Mouse (Mus musculus) heart, postnatal 0 days (tissue): Measurements from ENCODE around the gene Bcl2l2. TPM values are rescaled to one million over a fixed set of nuclear protein-coding genes. Genes with fewer than 3 reads are reported as not detected.

Experiments used
- ATAC-seq: fragments of 200-750 bp; cut with Nextera tagmentation; 2 replicates; pipeline ENCODE4 v1.8.0; 2017; ENCODE audit warnings: low read depth, moderate number of reproducible peaks, moderate library complexity; ENCODE audit not compliant: insufficient read depth
- DNase-seq: peaks from one replicate; pipeline ENCODE4 v3.0.0-alpha.2; 2016; ENCODE audit warnings: low spot score
- H3K27ac ChIP-seq: fragments of 300-500 bp; sonication (generic); 2 replicates; pipeline ENCODE4 v1.5.1; 2014; ENCODE audit warnings: low read depth, mild to moderate bottlenecking
- H3K27me3 ChIP-seq: fragments of 300-500 bp; sonication (generic); 2 replicates; pipeline ENCODE4 v1.6.1; 2014; ENCODE audit warnings: low read length, mixed read lengths; ENCODE audit not compliant: control insufficient read depth, insufficient read depth
- H3K36me3 ChIP-seq: fragments of 300-500 bp; sonication (generic); replicated peaks from 2 replicates; pipeline ENCODE4 v1.6.1; 2014; ENCODE audit warnings: low read length, mixed read lengths; ENCODE audit not compliant: control insufficient read depth, insufficient read depth
- H3K4me1 ChIP-seq: fragments of 300-500 bp; sonication (generic); 2 replicates; pipeline ENCODE4 v1.6.1; 2014; ENCODE audit warnings: antibody characterized with exemption; ENCODE audit not compliant: control insufficient read depth, insufficient read depth
- H3K4me2 ChIP-seq: fragments of 300-500 bp; sonication (generic); 2 replicates; pipeline ENCODE4 v1.6.1; 2014; ENCODE audit warnings: low read depth, mild to moderate bottlenecking, low read length, moderate library complexity
- H3K4me3 ChIP-seq: fragments of 300-500 bp; sonication (generic); 2 replicates; pipeline ENCODE4 v1.5.1; 2014; ENCODE audit warnings: low read depth, low read length
- H3K9ac ChIP-seq: fragments of 300-500 bp; sonication (generic); replicated peaks from 2 replicates; pipeline ENCODE4 v1.6.1; 2014; ENCODE audit warnings: low read depth, low read length, mixed read lengths
- H3K9me3 ChIP-seq: fragments of 300-500 bp; sonication (generic); replicated peaks from 2 replicates; pipeline ENCODE4 v1.6.1; 2016; ENCODE audit warnings: low read length; ENCODE audit not compliant: control insufficient read depth
- CTCF ChIP-seq: IDR thresholded peaks from 2 replicates; pipeline ENCODE4 v1.5.1; 2016; ENCODE audit warnings: antibody characterized with exemption, control low read depth, low read depth
- EP300 ChIP-seq: IDR thresholded peaks from 2 replicates; pipeline ENCODE4 v1.6.1; 2016; ENCODE audit warnings: antibody characterized with exemption, low read depth
- WGBS: fragments of 180-500 bp; shearing (Covaris S2); extraction: QIAGEN DNeasy Blood & Tissue Kit; methylation state at CpG from one replicate; pipeline ENCODE4 v1.1.7; 2014; 5-methylcytosine and 5-hydroxymethylcytosine counted together
- polyA plus RNA-seq: library from polyadenylated mRNA; unstranded; fragments of >200 nt; fragmentation: Nextera tagmentation; extraction: Ambion mirVana; gene quantifications from 2 replicates; pipeline ENCODE4 v1.2.1, GENCODE M21; 2015
- total RNA-seq: library from RNA; depleted of rRNA; stranded (reverse); fragments of >200 nt; gene quantifications from 2 replicates; pipeline ENCODE4 v1.2.3, GENCODE M21; 2014; ENCODE audit warnings: low replicate concordance; rRNA removed

Gene Bcl2l2
- 20.6 and 31.1 TPM in 2 replicates for total RNA-seq
- 2.9 and 3.3 TPM in 2 replicates for polyA plus RNA-seq

DNA sequence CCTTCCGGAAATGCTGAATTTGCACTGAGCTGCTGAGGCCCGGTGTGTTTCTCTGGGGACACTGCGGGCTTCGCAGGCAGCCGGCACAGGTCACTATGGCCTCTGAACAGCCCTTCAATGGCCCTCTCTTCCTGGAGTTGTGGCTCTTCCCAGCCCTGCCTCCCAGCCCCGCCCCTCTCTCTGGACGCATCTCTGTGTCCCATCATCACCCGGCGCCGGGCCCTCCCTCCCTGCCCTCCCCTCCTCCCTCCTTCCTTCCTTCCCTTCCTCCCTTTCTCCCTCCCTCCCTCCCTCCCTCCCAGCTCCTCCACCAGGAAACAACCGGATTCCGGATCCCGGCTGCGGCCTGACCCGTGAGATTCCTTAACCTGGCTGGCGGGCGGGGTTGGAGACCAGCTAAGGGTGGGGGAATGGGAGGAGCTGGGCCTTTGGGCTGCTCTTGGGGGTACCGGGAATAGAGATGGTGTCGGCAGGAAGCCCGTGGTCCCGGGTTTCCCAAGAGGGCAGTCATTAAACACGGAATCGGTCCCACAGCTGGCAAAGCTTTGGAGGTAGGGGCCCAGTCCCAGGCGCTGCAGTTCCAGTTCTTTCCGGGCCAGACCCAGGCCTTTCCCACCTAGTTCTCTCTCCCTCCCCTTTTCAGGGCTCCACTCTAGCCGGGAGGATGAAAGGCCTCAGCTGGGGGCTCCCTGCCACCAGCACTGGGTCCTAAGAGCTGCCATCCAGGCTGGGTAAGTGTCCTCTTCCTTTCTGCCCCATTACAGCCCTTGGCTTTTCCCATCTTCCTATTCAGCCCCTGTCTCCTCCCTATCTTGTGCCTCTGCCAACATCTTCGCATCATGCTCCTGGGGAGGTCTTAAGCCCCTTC, at the start of gene Bcl2l2, which contains the start of gene Gm20521:
Bcl2l2 (plus strand) TSS at position 224 of the 868 bp plus-strand sequence.
Gm20521 (plus strand) TSS at position 288 of the 868 bp plus-strand sequence.
- peak; percentile 91 for ATAC-seq
- peak; percentile 95 for DNase-seq
- TF ChIP-seq EP300 (peak; percentile 28; the same call in 1 of the 2 replicates), CTCF (no peak)
- Histone ChIP-seq H3K27ac (peak within 1 kb of the TSS; percentile 98), H3K9me3 (no peaks in the 10 kb centered on the region), H3K4me1 (peaks cover 7% of the 10 kb centered on the region), H3K9ac (peak within 1 kb of the TSS; percentile 74), H3K4me3 (peak within 1 kb of the TSS; percentile 71), H3K36me3 (peaks cover 12% of the 10 kb centered on the region; the same call in 1 of the 2 replicates), H3K27me3 (no peaks in the 10 kb centered on the region), H3K4me2 (peak within 1 kb of the TSS; percentile 81)
- 0% methylated on average over 27 of the region's 27 CpGs for WGBS

DNA sequence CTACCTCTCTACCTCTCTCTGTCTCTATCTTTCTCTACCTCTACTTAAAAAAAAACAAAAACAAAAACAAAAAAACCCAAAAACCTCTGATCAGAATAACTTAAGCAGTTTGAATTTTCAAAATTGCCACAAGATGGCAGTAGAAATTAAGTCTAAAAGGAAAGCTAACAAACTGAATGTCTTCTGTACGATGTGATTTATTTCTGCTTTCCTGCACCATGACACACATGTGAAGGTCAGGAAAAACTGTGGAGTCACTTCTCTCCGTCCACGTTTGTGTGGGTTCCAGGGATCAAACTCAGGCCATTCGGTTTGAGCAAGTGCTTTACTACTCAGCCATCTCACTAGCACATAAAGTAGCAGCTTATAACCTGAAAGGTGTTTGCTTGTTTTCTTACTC, 39.7 kb upstream of the Bcl2l2 start:
- peak; percentile 56 for DNase-seq
- TF ChIP-seq CTCF (peak; percentile 47), EP300 (no peak)
- no peak overlapping the region for H3K4me3 ChIP-seq
- H3K9me3 ChIP-seq = no peaks in the 10 kb centered on the region
- H3K4me1 ChIP-seq = no peaks in the 10 kb centered on the region
- H3K4me2 ChIP-seq = no peak overlapping the region
- no peaks in the 10 kb centered on the region for H3K27me3 ChIP-seq
- H3K36me3 ChIP-seq = no peaks in the 10 kb centered on the region
- WGBS = 4% methylated on average over 4 of the region's 4 CpGs
- H3K9ac ChIP-seq = no peak overlapping the region
- ATAC-seq = no peak
- no peak overlapping the region for H3K27ac ChIP-seq

- Histone ChIP-seq H3K27me3 (no peaks in the 10 kb centered on the region), H3K36me3 (peaks cover 25% of the 10 kb centered on the region), H3K9ac (no peak overlapping the region), H3K4me3 (no peak overlapping the region), H3K4me1 (no peaks in the 10 kb centered on the region), H3K27ac (no peak overlapping the region), H3K9me3 (no peaks in the 10 kb centered on the region), H3K4me2 (no peak overlapping the region)
- DNase-seq = no peak
- WGBS = 93% methylated on average over 3 of the region's 3 CpGs
- TF ChIP-seq CTCF = no peak
- no peak for TF ChIP-seq EP300
- no peak for ATAC-seq
Observed at GRCm38 (mm10) chr14:54855726-54856125, 27.5 kb upstream of the Bcl2l2 start.

DNA sequence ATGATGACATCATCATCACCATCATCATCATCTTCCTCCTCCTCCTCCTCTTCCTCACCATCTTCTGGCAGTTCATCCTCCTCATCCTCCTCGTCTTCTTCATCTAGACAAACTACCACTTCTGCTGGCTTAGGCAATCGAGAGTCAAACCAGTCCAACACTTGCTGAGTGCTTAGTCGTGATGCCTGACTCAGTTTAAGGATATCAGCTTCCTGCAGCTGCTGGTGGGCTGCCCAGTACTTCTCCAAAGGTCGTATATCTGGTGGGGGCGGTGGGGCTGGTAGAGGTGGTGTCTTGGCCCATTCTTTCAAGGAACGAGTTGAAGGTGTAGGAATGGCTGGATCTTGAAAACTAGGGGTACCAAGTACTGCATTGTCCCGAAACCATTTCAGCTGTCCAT, 26.5 kb upstream of the Bcl2l2 start:
- Histone ChIP-seq H3K9me3 (no peaks in the 10 kb centered on the region), H3K27ac (no peak overlapping the region), H3K9ac (no peak overlapping the region), H3K4me2 (no peak overlapping the region), H3K4me3 (no peak overlapping the region), H3K27me3 (no peaks in the 10 kb centered on the region), H3K36me3 (peaks cover 25% of the 10 kb centered on the region), H3K4me1 (no peaks in the 10 kb centered on the region)
- 78% methylated on average over 7 of the region's 7 CpGs for WGBS
- ATAC-seq (no peak), DNase-seq (no peak)
- TF ChIP-seq CTCF (no peak), EP300 (no peak)

DNA sequence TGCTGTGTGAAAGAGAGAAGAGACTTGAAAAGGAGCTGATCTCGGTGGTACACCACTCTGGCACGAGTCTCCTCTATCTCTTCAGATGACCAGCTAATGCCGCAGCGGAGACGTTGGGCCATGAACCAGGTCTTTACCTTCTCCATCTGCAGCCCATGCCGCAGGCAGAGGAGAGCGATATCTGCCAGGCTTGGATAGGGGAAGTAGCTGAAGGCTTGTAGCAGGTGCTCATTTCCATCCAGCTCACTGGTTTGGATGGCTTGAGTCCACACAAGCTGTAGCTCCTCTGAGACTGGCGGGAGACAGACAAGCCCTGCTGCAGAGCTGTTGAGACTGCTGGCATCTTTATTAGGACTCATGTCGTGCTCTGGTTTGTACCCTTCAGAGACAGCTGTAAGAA, 25.3 kb upstream of the Bcl2l2 start:
- H3K9ac ChIP-seq = no peak overlapping the region
- H3K27me3 ChIP-seq = no peaks in the 10 kb centered on the region
- no peak overlapping the region for H3K27ac ChIP-seq
- ATAC-seq (no peak), DNase-seq (no peak)
- H3K9me3 ChIP-seq = no peaks in the 10 kb centered on the region
- no peak overlapping the region for H3K4me2 ChIP-seq
- no peak for TF ChIP-seq CTCF
- TF ChIP-seq EP300 = no peak
- H3K4me3 ChIP-seq = no peak overlapping the region
- H3K36me3 ChIP-seq = peaks cover 25% of the 10 kb centered on the region
- WGBS = 85% methylated on average over 9 of the region's 9 CpGs
- no peaks in the 10 kb centered on the region for H3K4me1 ChIP-seq
